8 mouse cellular contexts compared by ENCODE assay signal in genomic region chr1:106172931-106173371, GRCm38 (mm10). TPM values are rescaled to one million over a fixed set of nuclear protein-coding genes. Genes with fewer than 3 reads are reported as not detected.
DNase-seq lines count a peak whose midpoint lies in the region; ATAC-seq and TF ChIP-seq lines count a peak whose summit lies in the region.

No protein-coding gene starts in this region.

- H3K9me3 ChIP-seq in MEL (replicated peaks; ENCODE audit: insufficient read depth, low read length) = no peaks in the 10 kb centered on the region
- no peaks in the 10 kb centered on the region for H3K9me3 ChIP-seq in heart, embryonic 10.5 days
- no peaks in the 10 kb centered on the region for H3K9me3 ChIP-seq in lung, postnatal 0 days (ENCODE audit: low read length)

- ATAC-seq in lung, postnatal 0 days = no peak
- no peak for ATAC-seq in inflammation-experienced regulatory T-cells, adult 6 months

- TF ChIP-seq CTCF in MEL (IDR thresholded peaks at IDR 0.05 in 2 of 3, conservative IDR thresholded peaks at IDR 0.05 in 1 of 3; ENCODE audit: control insufficient read depth in 1 of 3, insufficient read depth in 1 of 3, low read depth in 2 of 3, low read length in 3 of 3, poor library complexity in 1 of 3, severe bottlenecking in 1 of 3) = no peak
- no peak for TF ChIP-seq CTCF in lung, postnatal 0 days (IDR thresholded peaks at IDR 0.05)
- no peak for TF ChIP-seq CTCF in spleen, adult 2 months (IDR thresholded peaks at IDR 0.05; ENCODE audit: extremely low read depth, insufficient read depth, insufficient read length, insufficient replicate concordance)

- H3K79me2 ChIP-seq in MEL (ENCODE audit: control insufficient read depth, insufficient read depth, low read length, poor library complexity) = peaks cover 29% of the 10 kb centered on the region

- H3K27me3 ChIP-seq in MEL (ENCODE audit: control insufficient read depth in 1 of 2, insufficient read depth in 2 of 2, low read length in 2 of 2) = no peaks in the 10 kb centered on the region
- H3K27me3 ChIP-seq in heart, embryonic 10.5 days (ENCODE audit: insufficient read depth, poor library complexity, severe bottlenecking) = no peaks in the 10 kb centered on the region
- H3K27me3 ChIP-seq in lung, postnatal 0 days (replicated peaks; ENCODE audit: insufficient read depth, low read length) = no peaks in the 10 kb centered on the region
- H3K27me3 ChIP-seq in spleen, adult 2 months (ENCODE audit: control insufficient read depth, insufficient read depth, low read length) = 0 out of 2 replicates have a peak, but pooled peaks cover 2% of the 10 kb centered on the region

- peak overlapping the region; percentile 82 to 93 for H3K4me3 ChIP-seq in MEL (ENCODE audit: control insufficient read depth in 1 of 2, insufficient read depth in 1 of 2, low read depth in 2 of 2, low read length in 2 of 2)
- H3K4me3 ChIP-seq in heart, embryonic 10.5 days = peak overlapping the region; percentile 96
- peak overlapping the region; percentile 85 for H3K4me3 ChIP-seq in lung, postnatal 0 days (ENCODE audit: low read depth, low read length)
- H3K4me3 ChIP-seq in spleen, adult 2 months (ENCODE audit: extremely low read depth, insufficient read depth, insufficient read length) = peak overlapping the region; percentile 97

- peak; percentile 45 to 56 for DNase-seq in B cell, adult 2 months
- peak; percentile 66 for DNase-seq in MEL (ENCODE audit: low read depth, low spot score)
- DNase-seq in cerebellum, postnatal 4 days (ENCODE audit: low spot score in 2 of 2) = peak; percentile 26 to 51
- DNase-seq in heart, embryonic 10.5 days (ENCODE audit: low spot score) = peak; percentile 79
- peak; percentile 67 for DNase-seq in kidney, postnatal 10 days
- DNase-seq in lung, postnatal 0 days (ENCODE audit: low spot score) = peak; percentile 40
- peak in 1 of 2 experiments; percentile 29 for DNase-seq in spleen, adult 2 months (ENCODE audit: low read depth in 1 of 2, low spot score in 2 of 2)

- no peak for TF ChIP-seq EP300 in MEL (IDR thresholded peaks at IDR 0.05; ENCODE audit: low read depth in 1 of 2, low read length in 2 of 2)
- TF ChIP-seq EP300 in lung, postnatal 0 days (IDR thresholded peaks at IDR 0.05) = no peak

- peaks cover 15 to 31% of the 10 kb centered on the region in 2 experiments for H3K4me1 ChIP-seq in MEL (ENCODE audit: control insufficient read depth in 1 of 2, insufficient read depth in 2 of 2, low read length in 2 of 2)
- peaks cover 24% of the 10 kb centered on the region for H3K4me1 ChIP-seq in heart, embryonic 10.5 days
- peaks cover 6% of the 10 kb centered on the region; the same call in 1 of the 2 replicates for H3K4me1 ChIP-seq in lung, postnatal 0 days (ENCODE audit: insufficient read depth, low read depth, low read length)
- H3K4me1 ChIP-seq in spleen, adult 2 months (ENCODE audit: control insufficient read depth, insufficient read depth, insufficient read length) = peaks cover 8% of the 10 kb centered on the region

- peak overlapping the region; percentile 74 for H3K9ac ChIP-seq in MEL (ENCODE audit: control insufficient read depth, low read depth, low read length, poor library complexity, severe bottlenecking)
- peak overlapping the region; percentile 79 for H3K9ac ChIP-seq in lung, postnatal 0 days (replicated peaks; ENCODE audit: low read depth)

- no peak; a peak in 1 of 4 replicates for TF ChIP-seq POLR2A in MEL (IDR thresholded peaks at IDR 0.05; ENCODE audit: control insufficient read depth in 1 of 2, insufficient read depth in 1 of 2, low read depth in 1 of 2, low read length in 2 of 2, poor library complexity in 1 of 2)
- no peak for TF ChIP-seq POLR2A in spleen, adult 2 months (IDR thresholded peaks at IDR 0.05; ENCODE audit: low read depth, low read length)

- H3K4me2 ChIP-seq in lung, postnatal 0 days (replicated peaks; ENCODE audit: low read depth, low read length) = peak overlapping the region; percentile 84

- H3K27ac ChIP-seq in MEL (ENCODE audit: control insufficient read depth, low read depth, low read length) = no peak overlapping the region
- peak overlapping the region; percentile 95 for H3K27ac ChIP-seq in heart, embryonic 10.5 days
- H3K27ac ChIP-seq in lung, postnatal 0 days (ENCODE audit: low read length) = peak overlapping the region; percentile 94
- no peak overlapping the region for H3K27ac ChIP-seq in spleen, adult 2 months (ENCODE audit: insufficient read depth, low read length)

- TF ChIP-seq RAD21 in MEL (IDR thresholded peaks at IDR 0.05; ENCODE audit: low read depth, low read length) = no peak

- H3K36me3 ChIP-seq in MEL (ENCODE audit: control insufficient read depth in 1 of 2, insufficient read depth in 2 of 2, low read length in 2 of 2) = peaks cover 0 to 31% of the 10 kb centered on the region in 2 experiments; a peak in 2 of 4 replicates
- H3K36me3 ChIP-seq in heart, embryonic 10.5 days = no peaks in the 10 kb centered on the region
- H3K36me3 ChIP-seq in lung, postnatal 0 days (ENCODE audit: insufficient read depth, low read length) = no peaks in the 10 kb centered on the region
- H3K36me3 ChIP-seq in spleen, adult 2 months (ENCODE audit: control insufficient read depth, insufficient read depth, low read length) = no peaks in the 10 kb centered on the region

- WGBS in heart, embryonic 10.5 days = 1% methylated on average over 47 of the region's 47 CpGs
- WGBS in lung, postnatal 0 days = 2% methylated on average over 45 of the region's 47 CpGs
- 11% methylated on average over 46 of the region's 47 CpGs for WGBS in spleen, adult 2 months

TF ChIP-seq in MEL, 35 proteins besides CTCF, POLR2A, EP300 and RAD21:
- no peak for TF ChIP-seq ZMIZ1 (IDR thresholded peaks at IDR 0.05; ENCODE audit: low read depth, low read length)
- TF ChIP-seq RCOR1 (IDR thresholded peaks at IDR 0.05; ENCODE audit: low read depth, low read length) = 0 out of 2 replicates have a peak, but pooled peaks have one; percentile 16
- TF ChIP-seq MXI1 (IDR thresholded peaks at IDR 0.05; ENCODE audit: low read depth, low read length) = peak; percentile 48; the same call in 1 of the 2 replicates
- 0 out of 2 replicates have a peak, but pooled peaks have one; percentile 76 for TF ChIP-seq UBTF (IDR thresholded peaks at IDR 0.05; ENCODE audit: borderline replicate concordance, insufficient read depth, low read depth, low read length)

RNA-seq across cellular contexts. Expression of gene Phlpp1, which starts 1.4 kb away (rescaled TPM):
- total RNA-seq in MEL (2012; rRNA removed) = 5.0 and 5.8 TPM in 2 replicates
- polyA plus RNA-seq in MEL (2012; ENCODE audit: insufficient read depth in 1 of 2, insufficient read length in 2 of 2, low read depth in 1 of 2, low replicate concordance in 2 of 2, missing spikeins in 1 of 2) = 1 to 10 TPM in 1 of 2 experiments, not detected in 1; 9.4 TPM
- 4.2 and 4.5 TPM in 2 replicates for polyA plus RNA-seq in heart, embryonic 10.5 days (2016; fragmentation: Nextera tagmentation; extraction: Ambion mirVana)
- polyA plus RNA-seq in lung, postnatal 0 days (2015; fragmentation: Nextera tagmentation; extraction: Ambion mirVana) = 4.3 and 5.0 TPM in 2 replicates
- 6.0 and 8.2 TPM in 2 replicates for polyA plus RNA-seq in spleen, adult 2 months (2012; rRNA removed)
- polyA plus RNA-seq in inflammation-experienced regulatory T-cells, adult 6 months (2017; shearing (Covaris generic)) = 1 to 10 TPM; 4.4 to 7.8 (median 7.6) TPM

Comparison
In these comparisons a context has a peak if more than half of its experiments do, and no peak if none do; other contexts are left out.
1. H3K27ac ChIP-seq: peak in heart, embryonic 10.5 days (single experiment) and lung, postnatal 0 days (single experiment); none in MEL (single experiment) and spleen, adult 2 months (single experiment).
2. Peak in every context shown above with its lines, with median percentiles within 50 percentile points of each other: H3K4me3 ChIP-seq.